Mouse (Mus musculus) MEL (cell line): ENCODE data around the gene Dnajb1.

Experiments
- CTCF ChIP-seq, 3 experiments: IDR thresholded peaks in 2 of 3; conservative IDR thresholded peaks in 1 of 3; 2 replicates each; pipeline ENCODE4 v1.5.1; 2011 to 2012; ENCODE audit warnings: low read length in 3 of 3, low read depth in 2 of 3, mild to moderate bottlenecking in 2 of 3, improper control_type of control experiment in 1 of 3, inconsistent platforms in 1 of 3, mixed read lengths in 1 of 3, moderate library complexity in 1 of 3; ENCODE audit not compliant: control insufficient read depth in 1 of 3, insufficient read depth in 1 of 3, poor library complexity in 1 of 3, severe bottlenecking in 1 of 3
- EP300 ChIP-seq, 2 experiments: IDR thresholded peaks; 2 replicates each; pipeline ENCODE4 v1.6.1; 2011; ENCODE audit warnings: improper control_type of control experiment in 2 of 2, low read length in 2 of 2, low read depth in 1 of 2, mild to moderate bottlenecking in 1 of 2
- GATA1 ChIP-seq: IDR thresholded peaks from 2 replicates; pipeline ENCODE4 v1.6.1; 2011; ENCODE audit warnings: low read depth, low read length, improper control_type of control experiment
- MAZ ChIP-seq: IDR thresholded peaks from 2 replicates; pipeline ENCODE4 v1.6.1; 2012; ENCODE audit warnings: low read depth, mild to moderate bottlenecking, inconsistent platforms, low read length, improper control_type of control experiment
- POLR2A ChIP-seq, 2 experiments: IDR thresholded peaks; 2 replicates each; pipeline ENCODE4 v1.6.1; 2011 to 2012; ENCODE audit warnings: low read length in 2 of 2, mild to moderate bottlenecking in 2 of 2, control low read depth in 1 of 2, improper control_type of control experiment in 1 of 2, low read depth in 1 of 2, moderate library complexity in 1 of 2; ENCODE audit not compliant: control insufficient read depth in 1 of 2, insufficient read depth in 1 of 2, poor library complexity in 1 of 2

- no peak for TF ChIP-seq CTCF (IDR thresholded peaks at IDR 0.05 in 2 of 3, conservative IDR thresholded peaks at IDR 0.05 in 1 of 3; ENCODE audit: control insufficient read depth in 1 of 3, insufficient read depth in 1 of 3, low read depth in 2 of 3, low read length in 3 of 3, poor library complexity in 1 of 3, severe bottlenecking in 1 of 3)
- TF ChIP-seq EP300 (IDR thresholded peaks at IDR 0.05; ENCODE audit: low read depth in 1 of 2, low read length in 2 of 2) = no peak
- TF ChIP-seq GATA1 = no peak
- no peak; the same call in 1 of the 2 replicates for TF ChIP-seq MAZ
- TF ChIP-seq POLR2A (IDR thresholded peaks at IDR 0.05; ENCODE audit: control insufficient read depth in 1 of 2, insufficient read depth in 1 of 2, low read depth in 1 of 2, low read length in 2 of 2, poor library complexity in 1 of 2) = no peak
Observed at GRCm38 (mm10) chr8:83653662-83654017, 45.6 kb downstream of the Dnajb1 start.
